Mouse (Mus musculus) G1E (cell line): ENCODE data around the gene Gm16253. TPM values are rescaled to one million over a fixed set of nuclear protein-coding genes. Genes with fewer than 3 reads are reported as not detected.

ENCODE experiments used
- ATAC-seq: 2 replicates; pipeline ENCODE4 v1.8.0; 2016; ENCODE audit warnings: mild to moderate bottlenecking; ENCODE audit not compliant: insufficient number of reproducible peaks, poor library complexity, low FRiP score, severe bottlenecking; ENCODE audit errors: extremely low read depth
- DNase-seq: peaks from one replicate; pipeline ENCODE4 v3.0.0; 2012; ENCODE audit warnings: low spot score
- H3K27me3 ChIP-seq: 2 replicates; pipeline ENCODE4 v1.6.1; 2012; ENCODE audit warnings: mild to moderate bottlenecking, low read length, inconsistent platforms; ENCODE audit not compliant: insufficient read depth
- H3K36me3 ChIP-seq: replicated peaks from 2 replicates; pipeline ENCODE3; 2012; ENCODE audit warnings: mild to moderate bottlenecking, inconsistent platforms
- H3K4me1 ChIP-seq: 2 replicates; pipeline ENCODE4 v1.6.1; 2012; ENCODE audit warnings: low read depth, low read length, inconsistent platforms, mixed read lengths; ENCODE audit not compliant: insufficient read depth
- H3K4me3 ChIP-seq: 2 replicates; pipeline ENCODE4 v1.5.1; 2012; ENCODE audit warnings: low read depth, mild to moderate bottlenecking, inconsistent platforms, low read length, moderate library complexity, mixed read lengths
- H3K9me3 ChIP-seq: replicated peaks from 2 replicates; pipeline ENCODE4 v1.6.1; 2012; ENCODE audit warnings: inconsistent platforms
- CTCF ChIP-seq: IDR thresholded peaks from 2 replicates; pipeline ENCODE4 v1.5.1; 2012; ENCODE audit warnings: low read depth, low read length, inconsistent platforms, mixed read lengths
- GATA1 ChIP-seq: IDR thresholded peaks from 2 replicates; pipeline ENCODE4 v1.6.1; 2012; ENCODE audit warnings: borderline replicate concordance, low read length, inconsistent platforms, mixed read lengths
- GATA2 ChIP-seq: IDR thresholded peaks from 2 replicates; pipeline ENCODE4 v1.6.1; 2012; ENCODE audit warnings: low read depth, low read length, inconsistent platforms, borderline replicate concordance
- POLR2AphosphoS5 ChIP-seq: IDR thresholded peaks from 2 replicates; pipeline ENCODE4 v1.6.1; 2012; ENCODE audit warnings: low read depth, low read length, inconsistent platforms; ENCODE audit not compliant: insufficient replicate concordance
- TAL1 ChIP-seq: conservative IDR thresholded peaks from 2 replicates; pipeline ENCODE4 v1.6.1; 2012; ENCODE audit warnings: low read depth, low read length, inconsistent platforms, mixed read lengths
- polyA plus RNA-seq: library from polyadenylated mRNA; stranded (reverse); fragments of >175 nt; gene quantifications from 2 replicates; pipeline ENCODE4 v1.2.3, GENCODE M21; 2012
- total RNA-seq, 2 experiments: library from RNA; stranded (forward) in 1 of 2; stranded (reverse) in 1 of 2; fragments of 200-1000 nt in 1 of 2; fragments of >200 nt in 1 of 2; fragmentation: Nextera tagmentation in 1 of 2; gene quantifications; 2 replicates each; pipeline ENCODE4 v1.2.3; 2014 to 2017

Gm16253 gene
- total and polyA plus RNA-seq, 3 experiments = not detected

GRCm38 (mm10) chr3:96571336-96571735 lies 5.4 kb upstream of the Gm16253 start:
- ATAC-seq (no peak), DNase-seq (no peak)
- H3K27me3 ChIP-seq = peaks cover 29% of the 10 kb centered on the region
- TF ChIP-seq TAL1 = no peak
- TF ChIP-seq GATA2 = no peak
- TF ChIP-seq POLR2AphosphoS5 = no peak
- no peak for TF ChIP-seq CTCF
- no peak for TF ChIP-seq GATA1
- H3K36me3 ChIP-seq = no peaks in the 10 kb centered on the region
- H3K4me3 ChIP-seq = no peak overlapping the region
- no peaks in the 10 kb centered on the region for H3K9me3 ChIP-seq
- peaks cover 15% of the 10 kb centered on the region for H3K4me1 ChIP-seq

- H3K36me3 ChIP-seq = no peaks in the 10 kb centered on the region
- TF ChIP-seq POLR2AphosphoS5 = no peak
- TF ChIP-seq GATA1 = no peak
- TF ChIP-seq CTCF = no peak
- no peak for TF ChIP-seq TAL1
- TF ChIP-seq GATA2 = no peak
- peaks cover 26% of the 10 kb centered on the region for H3K27me3 ChIP-seq
- no peaks in the 10 kb centered on the region for H3K9me3 ChIP-seq
- no peak for DNase-seq
- peaks cover 22% of the 10 kb centered on the region for H3K4me1 ChIP-seq
- no peak overlapping the region for H3K4me3 ChIP-seq
- no peak for ATAC-seq
Measured at GRCm38 (mm10) chr3:96571896-96572698, 4.7 kb upstream of the Gm16253 start.

GRCm38 (mm10) chr3:96573611-96574511 lies 2.9 kb upstream of the Gm16253 start:
- no peak overlapping the region for H3K4me3 ChIP-seq
- DNase-seq = no peak
- H3K9me3 ChIP-seq = no peaks in the 10 kb centered on the region
- peaks cover 26% of the 10 kb centered on the region for H3K4me1 ChIP-seq
- H3K27me3 ChIP-seq = peaks cover 26% of the 10 kb centered on the region
- no peak for ATAC-seq
- peaks cover 4% of the 10 kb centered on the region for H3K36me3 ChIP-seq
- TF ChIP-seq TAL1 (no peak), POLR2AphosphoS5 (no peak), GATA2 (no peak), CTCF (no peak), GATA1 (no peak)

- TF ChIP-seq GATA2 = no peak
- TF ChIP-seq CTCF = no peak
- TF ChIP-seq POLR2AphosphoS5 = no peak
- TF ChIP-seq TAL1 = no peak
- no peak for TF ChIP-seq GATA1
- peaks cover 34% of the 10 kb centered on the region for H3K4me1 ChIP-seq
- DNase-seq (no peak), ATAC-seq (no peak)
- peaks cover 20% of the 10 kb centered on the region for H3K27me3 ChIP-seq
- H3K36me3 ChIP-seq = peaks cover 12% of the 10 kb centered on the region
- H3K4me3 ChIP-seq = no peak overlapping the region
- no peaks in the 10 kb centered on the region for H3K9me3 ChIP-seq
Measured at GRCm38 (mm10) chr3:96575272-96575984, 1.4 kb upstream of the Gm16253 start.

- H3K4me3 ChIP-seq = no peak overlapping the region
- TF ChIP-seq CTCF (no peak), POLR2AphosphoS5 (no peak), GATA2 (no peak), TAL1 (no peak), GATA1 (no peak)
- peaks cover 20% of the 10 kb centered on the region for H3K27me3 ChIP-seq
- no peak for ATAC-seq
- H3K36me3 ChIP-seq = peaks cover 16% of the 10 kb centered on the region
- DNase-seq = no peak
- H3K9me3 ChIP-seq = no peaks in the 10 kb centered on the region
- H3K4me1 ChIP-seq = peaks cover 40% of the 10 kb centered on the region
Measured at GRCm38 (mm10) chr3:96576005-96576658, 652 bp upstream of the Gm16253 start.
